Mouse (Mus musculus) hematopoietic stem cell, adult 5-6 weeks (primary cell): ENCODE measurements around the gene Zdhhc9. TPM values are rescaled to one million over a fixed set of nuclear protein-coding genes. Genes with fewer than 3 reads are reported as not detected.
A peak's percentile ranks its signal among the peaks of the same experiment; 100 is the strongest.

Source experiments
- ATAC-seq, 2 experiments: fragments of 125-278 bp in 1 of 2; replicated peaks in 1 of 2; 2 replicates each; pipeline ENCODE4 v1.8.0; 2016 to 2017; ENCODE audit warnings: inconsistent platforms in 2 of 2, mild to moderate bottlenecking in 2 of 2, moderate number of reproducible peaks in 2 of 2, low read depth in 1 of 2, moderate TSS enrichment in 1 of 2; ENCODE audit not compliant: low FRiP score in 2 of 2, poor library complexity in 2 of 2, severe bottlenecking in 2 of 2, insufficient read depth in 1 of 2, low TSS enrichment in 1 of 2
- total RNA-seq: library from RNA; stranded (forward); fragments of 172-1452, 232-1000 nt; gene quantifications from 2 replicates; pipeline ENCODE4 v1.2.3, GENCODE M21; 2017

Gene Zdhhc9
- total RNA-seq, 1 experiment from 2014 or later, result 7.8 TPM

GRCm38 (mm10) chrX:48140286-48140877 is 68.3 kb downstream of the Zdhhc9 start:
- ATAC-seq, result peak in 1 of 2 experiments; percentile 42; a peak in 3 of 4 replicates

GRCm38 (mm10) chrX:48139368-48140285 is 69.1 kb downstream of the Zdhhc9 start:
- ATAC-seq, result no peak

- peak in 1 of 2 experiments; percentile 49; a peak in 1 of 4 replicates for ATAC-seq
Observed at GRCm38 (mm10) chrX:48138539-48139275, 70.0 kb downstream of the Zdhhc9 start.

- ATAC-seq, result no peak
Observed at GRCm38 (mm10) chrX:48138011-48138410, 70.7 kb downstream of the Zdhhc9 start.

GRCm38 (mm10) chrX:48136935-48137334 is 71.7 kb downstream of the Zdhhc9 start:
- ATAC-seq, result peak in 1 of 2 experiments; percentile 57; a peak in 2 of 4 replicates

- ATAC-seq, result no peak
Observed at GRCm38 (mm10) chrX:48129167-48129566, 79.5 kb downstream of the Zdhhc9 start.

GRCm38 (mm10) chrX:48127502-48128218 is 81.0 kb downstream of the Zdhhc9 start:
- peak; percentile 79 to 80 for ATAC-seq

GRCm38 (mm10) chrX:48126903-48127476 is 81.7 kb downstream of the Zdhhc9 start:
- ATAC-seq, result no peak

- ATAC-seq, result peak; percentile 65 to 76; a peak in 2 of 4 replicates
Observed at GRCm38 (mm10) chrX:48124132-48125071, 84.3 kb downstream of the Zdhhc9 start.

Other genes with a start within 250 kb of the Zdhhc9 start
- 1.1 and 1.3 TPM in 2 replicates for gene Apln, start 174.0 kb downstream of the Zdhhc9 start, total RNA-seq
- gene Xpnpep2, start 100.2 kb downstream of the Zdhhc9 start, total RNA-seq, result 0.25 TPM in 1 of 2 replicates, not detected in the other
- 126 and 139 TPM in 2 replicates for gene Sash3, start 62.4 kb downstream of the Zdhhc9 start, total RNA-seq
- 64.1 and 76.8 TPM in 2 replicates for gene Utp14a, start 48.0 kb upstream of the Zdhhc9 start, total RNA-seq
- 9.6 and 12.4 TPM in 2 replicates for gene Bcorl1, start 132.5 kb upstream of the Zdhhc9 start, total RNA-seq